Mouse (Mus musculus): ENCODE measurements around the gene Gm49361. TPM values are rescaled to one million over a fixed set of nuclear protein-coding genes. Genes with fewer than 3 reads are reported as not detected.

The Gm49361 gene
- polyA plus RNA-seq, 1 experiment from 2014 or later = not detected

- Histone ChIP-seq H3K4me1 (ENCODE audit: control insufficient read depth, insufficient read depth, low read length) (peaks cover 6% of the 10 kb centered on the region), H3K36me3 (ENCODE audit: control insufficient read depth, insufficient read depth, low read length) (no peaks in the 10 kb centered on the region), H3K4me3 (replicated peaks; ENCODE audit: low read length) (no peak overlapping the region), H3K9me3 (replicated peaks; ENCODE audit: control insufficient read depth, low read length) (no peaks in the 10 kb centered on the region), H3K27ac (ENCODE audit: low read length) (no peak overlapping the region), H3K27me3 (ENCODE audit: control insufficient read depth, insufficient read depth, low read length) (no peaks in the 10 kb centered on the region), H3K4me2 (ENCODE audit: low read depth, low read length) (no peak overlapping the region), H3K9ac (ENCODE audit: low read length) (no peak overlapping the region)
- WGBS = 83% methylated on average over 2 of the region's 2 CpGs
- no peak for ATAC-seq (ENCODE audit: insufficient read depth, low FRiP score)
Measured at GRCm38 (mm10) chr14:57611034-57611433, 134.9 kb downstream of the Gm49361 start.

DNA sequence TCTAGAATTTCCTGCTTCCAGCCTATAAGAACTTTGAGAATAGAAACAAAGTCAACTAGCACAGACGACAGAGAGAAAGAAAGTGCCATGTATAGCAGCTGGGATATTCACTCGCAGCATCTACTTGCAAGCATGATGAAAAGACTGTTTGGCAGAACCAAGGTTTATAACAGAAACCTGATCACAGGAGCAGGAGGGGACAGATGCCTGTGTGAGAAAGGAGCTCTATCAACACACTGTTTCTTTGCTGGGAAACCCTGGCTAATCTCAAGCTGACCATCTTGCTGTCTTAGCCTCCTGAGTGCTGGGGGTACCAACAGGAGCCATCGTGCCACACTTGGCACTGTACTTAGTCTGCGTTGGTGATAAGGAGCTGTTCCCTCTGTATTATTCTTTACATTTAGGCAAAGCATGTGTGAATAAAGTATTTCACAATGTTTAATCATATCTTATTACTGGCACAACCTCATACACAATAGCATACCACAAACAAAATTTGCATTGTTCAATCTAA lies 136.0 kb downstream of the Gm49361 start:
- Histone ChIP-seq H3K4me1 (ENCODE audit: control insufficient read depth, insufficient read depth, low read length) (peaks cover 6% of the 10 kb centered on the region), H3K27ac (ENCODE audit: low read length) (no peak overlapping the region), H3K4me2 (ENCODE audit: low read depth, low read length) (no peak overlapping the region), H3K36me3 (ENCODE audit: control insufficient read depth, insufficient read depth, low read length) (0 out of 2 replicates have a peak, but pooled peaks cover under 1% of the 10 kb centered on the region), H3K9me3 (replicated peaks; ENCODE audit: control insufficient read depth, low read length) (no peaks in the 10 kb centered on the region), H3K27me3 (ENCODE audit: control insufficient read depth, insufficient read depth, low read length) (no peaks in the 10 kb centered on the region), H3K4me3 (replicated peaks; ENCODE audit: low read length) (no peak overlapping the region), H3K9ac (ENCODE audit: low read length) (no peak overlapping the region)
- 73% methylated on average over 4 of the region's 4 CpGs for WGBS
- ATAC-seq (ENCODE audit: insufficient read depth, low FRiP score) = no peak

DNA sequence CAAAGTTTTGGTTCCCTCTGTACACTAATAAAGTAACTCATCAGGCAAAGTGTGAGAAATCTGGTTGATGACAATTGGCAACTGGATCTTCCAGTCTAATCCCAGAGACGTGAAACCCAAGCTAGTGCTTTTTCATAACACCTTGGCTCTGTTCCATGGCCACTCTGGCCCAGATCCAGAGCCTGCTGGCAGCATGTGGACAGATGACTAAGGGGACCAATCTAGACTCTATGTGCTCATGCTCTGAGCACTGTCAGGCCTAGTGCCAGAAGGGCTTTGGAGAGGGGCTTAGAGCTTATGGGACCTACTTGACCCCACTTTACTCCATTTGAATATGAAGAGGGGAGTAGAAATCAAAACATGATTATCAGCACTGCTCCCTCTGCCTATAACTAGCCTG lies 138.4 kb downstream of the Gm49361 start:
- H3K9ac ChIP-seq (ENCODE audit: low read length) = no peak overlapping the region
- H3K4me2 ChIP-seq (ENCODE audit: low read depth, low read length) = no peak overlapping the region
- H3K4me1 ChIP-seq (ENCODE audit: control insufficient read depth, insufficient read depth, low read length) = peaks cover 6% of the 10 kb centered on the region
- H3K36me3 ChIP-seq (ENCODE audit: control insufficient read depth, insufficient read depth, low read length) = peaks cover 2% of the 10 kb centered on the region; the same call in 1 of the 2 replicates
- ATAC-seq (ENCODE audit: insufficient read depth, low FRiP score) = peak; percentile 86
- no peaks in the 10 kb centered on the region for H3K27me3 ChIP-seq (ENCODE audit: control insufficient read depth, insufficient read depth, low read length)
- 8% methylated on average over 1 of the region's 1 CpGs for WGBS
- no peak overlapping the region for H3K4me3 ChIP-seq (replicated peaks; ENCODE audit: low read length)
- no peaks in the 10 kb centered on the region for H3K9me3 ChIP-seq (replicated peaks; ENCODE audit: control insufficient read depth, low read length)
- H3K27ac ChIP-seq (ENCODE audit: low read length) = no peak overlapping the region; the same call in 1 of the 2 replicates

GRCm38 (mm10) chr14:57606663-57607365 lies 139.1 kb downstream of the Gm49361 start:
- H3K36me3 ChIP-seq (ENCODE audit: control insufficient read depth, insufficient read depth, low read length) = peaks cover 2% of the 10 kb centered on the region; the same call in 1 of the 2 replicates
- no peak overlapping the region for H3K9ac ChIP-seq (ENCODE audit: low read length)
- no peak overlapping the region; the same call in 1 of the 2 replicates for H3K27ac ChIP-seq (ENCODE audit: low read length)
- no peak overlapping the region for H3K4me3 ChIP-seq (replicated peaks; ENCODE audit: low read length)
- peaks cover 6% of the 10 kb centered on the region for H3K4me1 ChIP-seq (ENCODE audit: control insufficient read depth, insufficient read depth, low read length)
- ATAC-seq (ENCODE audit: insufficient read depth, low FRiP score) = peak; percentile 25; the same call in 1 of the 2 replicates
- H3K9me3 ChIP-seq (replicated peaks; ENCODE audit: control insufficient read depth, low read length) = no peaks in the 10 kb centered on the region
- H3K4me2 ChIP-seq (ENCODE audit: low read depth, low read length) = peak overlapping the region; percentile 12; the same call in 1 of the 2 replicates
- no peaks in the 10 kb centered on the region for H3K27me3 ChIP-seq (ENCODE audit: control insufficient read depth, insufficient read depth, low read length)
- WGBS = 33% methylated on average over 8 of the region's 8 CpGs

GRCm38 (mm10) chr14:57593279-57593678 lies 152.6 kb downstream of the Gm49361 start:
- no peak overlapping the region for H3K27ac ChIP-seq (ENCODE audit: low read length)
- H3K27me3 ChIP-seq (ENCODE audit: control insufficient read depth, insufficient read depth, low read length) = no peaks in the 10 kb centered on the region
- H3K9me3 ChIP-seq (replicated peaks; ENCODE audit: control insufficient read depth, low read length) = no peaks in the 10 kb centered on the region
- peaks cover 24% of the 10 kb centered on the region for H3K36me3 ChIP-seq (ENCODE audit: control insufficient read depth, insufficient read depth, low read length)
- no peak overlapping the region for H3K4me2 ChIP-seq (ENCODE audit: low read depth, low read length)
- H3K9ac ChIP-seq (ENCODE audit: low read length) = no peak overlapping the region
- H3K4me3 ChIP-seq (replicated peaks; ENCODE audit: low read length) = no peak overlapping the region
- H3K4me1 ChIP-seq (ENCODE audit: control insufficient read depth, insufficient read depth, low read length) = 0 out of 2 replicates have a peak, but pooled peaks cover 2% of the 10 kb centered on the region
- WGBS = 95% methylated on average over 5 of the region's 5 CpGs
- ATAC-seq (ENCODE audit: insufficient read depth, low FRiP score) = no peak

Other genes with a start within 250 kb of the Gm49361 start
- 2.7 and 3.2 TPM in 2 replicates for gene Il17d, start 221.3 kb downstream of the Gm49361 start, polyA plus RNA-seq (2015; fragmentation: Nextera tagmentation; extraction: Ambion mirVana)
- 75.3 and 77.5 TPM in 2 replicates for gene Eef1akmt1, start 174.5 kb downstream of the Gm49361 start, polyA plus RNA-seq (2015; fragmentation: Nextera tagmentation; extraction: Ambion mirVana)
- 17.0 and 18.6 TPM in 2 replicates for gene Xpo4, start 80.7 kb downstream of the Gm49361 start, polyA plus RNA-seq (2015; fragmentation: Nextera tagmentation; extraction: Ambion mirVana)
- 15.1 and 15.8 TPM in 2 replicates for gene Lats2, start 12.3 kb upstream of the Gm49361 start, polyA plus RNA-seq (2015; fragmentation: Nextera tagmentation; extraction: Ambion mirVana)
- 24.8 and 27.4 TPM in 2 replicates for gene Sap18, start 52.1 kb upstream of the Gm49361 start, polyA plus RNA-seq (2015; fragmentation: Nextera tagmentation; extraction: Ambion mirVana)
- gene Ska3, start 80.1 kb upstream of the Gm49361 start, polyA plus RNA-seq (2015; fragmentation: Nextera tagmentation; extraction: Ambion mirVana) = 27.7 and 28.0 TPM in 2 replicates
- gene Mrpl57, start 80.1 kb upstream of the Gm49361 start, polyA plus RNA-seq (2015; fragmentation: Nextera tagmentation; extraction: Ambion mirVana) = 157 and 167 TPM in 2 replicates
- 68.6 and 71.2 TPM in 2 replicates for gene Zdhhc20, start 144.2 kb upstream of the Gm49361 start, polyA plus RNA-seq (2015; fragmentation: Nextera tagmentation; extraction: Ambion mirVana)